Mouse (Mus musculus): ENCODE measurements around the gene Hsph1.

Hsph1 gene

DNA sequence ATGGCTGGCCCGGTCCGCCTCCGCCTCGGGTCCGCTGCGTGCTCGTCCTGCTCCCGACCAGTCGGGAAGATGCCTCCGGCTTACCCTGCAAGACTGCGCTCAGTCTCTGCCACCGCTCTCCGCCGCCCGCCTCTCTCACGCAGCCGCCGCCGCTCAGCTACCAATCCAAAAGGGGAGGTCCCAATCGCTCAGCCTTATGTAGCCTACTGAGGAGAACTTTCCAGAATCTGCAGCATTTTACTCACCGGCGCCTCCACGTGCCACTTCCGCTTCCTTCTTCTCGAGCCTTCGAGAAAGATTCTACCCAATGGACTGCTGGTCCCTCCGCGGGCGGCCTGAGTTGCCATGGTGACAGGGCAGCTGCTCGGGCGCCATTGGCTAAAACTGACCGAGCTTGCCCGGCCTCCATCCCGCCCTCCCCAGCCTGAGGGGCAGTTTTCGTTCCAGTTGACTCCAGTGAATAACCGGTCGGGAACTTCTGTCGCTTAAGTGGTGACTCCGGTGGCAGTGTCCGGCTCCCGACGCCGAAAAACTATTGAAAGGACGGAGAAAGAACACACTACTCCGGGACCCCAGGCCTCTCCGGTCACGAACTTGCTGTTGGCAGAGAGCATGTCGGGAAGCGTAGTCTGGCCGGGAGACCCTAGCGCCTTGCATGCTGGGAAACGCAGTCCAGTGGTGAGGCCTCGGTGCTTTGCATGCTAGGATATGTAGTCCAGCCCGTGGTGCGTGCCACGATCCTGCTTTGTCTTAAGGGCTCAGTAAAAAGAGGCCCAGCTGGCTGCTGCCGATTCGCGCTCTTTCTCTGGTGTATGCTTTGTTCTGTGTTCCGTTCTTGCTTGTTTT is at the start of gene Hsph1:
TSS of gene Hsph1 (minus strand) at position 302 of the 846 bp plus-strand sequence.
- peak; percentile 96 for DNase-seq (ENCODE audit: low read depth)

DNA sequence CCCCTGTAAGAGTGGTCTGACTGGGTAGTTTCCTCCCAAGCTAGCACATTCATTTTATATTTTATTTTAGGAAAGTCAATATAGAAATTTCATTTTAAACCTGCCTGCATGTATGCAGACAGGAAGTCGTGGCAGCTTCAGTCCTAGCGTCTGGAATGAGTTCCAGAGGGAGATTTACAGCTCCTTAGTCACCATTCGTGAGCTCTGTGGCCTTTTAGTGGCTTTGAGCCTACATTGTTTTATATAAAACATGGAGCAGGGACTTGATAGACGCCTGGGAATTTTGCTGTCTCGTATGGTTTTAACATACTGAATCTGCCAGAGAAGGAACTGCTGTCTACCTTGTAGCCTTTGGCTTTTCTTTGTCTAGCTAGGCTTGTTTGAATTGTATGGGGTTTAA is 44.8 kb upstream of the Hsph1 start:
- no peak for DNase-seq (ENCODE audit: low read depth)

DNA sequence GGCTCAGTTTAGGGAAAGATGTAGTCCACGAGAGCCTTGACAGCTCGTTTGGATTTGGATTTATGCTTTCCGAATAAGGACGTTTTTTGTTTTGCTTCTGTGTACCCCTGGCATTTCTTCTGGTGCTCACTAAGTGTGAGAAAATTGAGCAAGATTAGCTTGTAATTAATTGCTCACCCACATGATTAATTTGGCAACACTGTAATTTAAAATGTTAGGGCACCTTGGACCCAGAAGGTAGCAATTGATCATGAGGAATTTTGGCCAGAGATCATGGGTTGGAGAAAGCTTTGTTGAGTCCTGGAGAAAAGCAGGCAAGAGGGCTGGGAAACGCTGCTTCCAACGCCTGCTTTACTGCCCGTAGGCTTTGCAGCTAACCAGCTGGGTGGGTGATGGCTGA is 43.7 kb upstream of the Hsph1 start:
- DNase-seq (ENCODE audit: low read depth): no peak

DNA sequence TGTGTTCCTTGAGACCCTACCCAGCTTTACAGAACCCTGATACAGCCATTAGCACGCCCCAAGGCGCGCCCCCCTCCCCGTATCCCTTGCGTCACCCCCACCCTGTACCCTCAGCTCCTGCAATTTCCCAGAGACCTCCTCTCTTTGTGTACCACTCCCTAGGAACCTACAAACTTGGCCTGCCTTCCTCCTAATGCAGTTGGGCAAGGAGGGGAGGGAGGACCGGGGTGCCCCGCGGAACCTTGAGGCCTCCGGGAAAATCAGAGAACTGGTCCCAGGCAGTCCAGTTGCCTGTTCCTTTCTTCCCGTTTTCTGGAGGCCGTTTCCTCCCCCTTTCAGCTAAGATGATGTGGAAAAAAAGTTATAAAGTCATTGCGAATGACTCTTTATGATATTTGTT is 43.2 kb upstream of the Hsph1 start:
- DNase-seq (ENCODE audit: low read depth): no peak

DNA sequence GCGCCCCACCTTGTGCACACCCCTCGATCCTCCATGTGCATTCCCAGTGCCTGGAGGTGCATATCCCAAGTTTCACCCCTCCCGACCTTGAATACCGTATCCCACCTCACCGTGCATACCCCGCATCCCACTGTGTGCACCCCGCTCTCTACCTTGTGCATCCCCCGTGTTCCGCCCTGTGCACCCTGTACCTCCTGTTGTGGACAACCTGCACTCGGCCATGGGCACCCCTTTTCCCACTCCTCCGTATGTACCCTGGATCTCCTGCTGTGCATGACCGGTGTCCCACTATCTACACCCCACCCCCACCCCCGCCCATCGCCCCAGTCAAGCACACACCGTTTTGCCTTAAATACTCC is 42.8 kb upstream of the Hsph1 start:
- no peak for DNase-seq (ENCODE audit: low read depth)

DNA sequence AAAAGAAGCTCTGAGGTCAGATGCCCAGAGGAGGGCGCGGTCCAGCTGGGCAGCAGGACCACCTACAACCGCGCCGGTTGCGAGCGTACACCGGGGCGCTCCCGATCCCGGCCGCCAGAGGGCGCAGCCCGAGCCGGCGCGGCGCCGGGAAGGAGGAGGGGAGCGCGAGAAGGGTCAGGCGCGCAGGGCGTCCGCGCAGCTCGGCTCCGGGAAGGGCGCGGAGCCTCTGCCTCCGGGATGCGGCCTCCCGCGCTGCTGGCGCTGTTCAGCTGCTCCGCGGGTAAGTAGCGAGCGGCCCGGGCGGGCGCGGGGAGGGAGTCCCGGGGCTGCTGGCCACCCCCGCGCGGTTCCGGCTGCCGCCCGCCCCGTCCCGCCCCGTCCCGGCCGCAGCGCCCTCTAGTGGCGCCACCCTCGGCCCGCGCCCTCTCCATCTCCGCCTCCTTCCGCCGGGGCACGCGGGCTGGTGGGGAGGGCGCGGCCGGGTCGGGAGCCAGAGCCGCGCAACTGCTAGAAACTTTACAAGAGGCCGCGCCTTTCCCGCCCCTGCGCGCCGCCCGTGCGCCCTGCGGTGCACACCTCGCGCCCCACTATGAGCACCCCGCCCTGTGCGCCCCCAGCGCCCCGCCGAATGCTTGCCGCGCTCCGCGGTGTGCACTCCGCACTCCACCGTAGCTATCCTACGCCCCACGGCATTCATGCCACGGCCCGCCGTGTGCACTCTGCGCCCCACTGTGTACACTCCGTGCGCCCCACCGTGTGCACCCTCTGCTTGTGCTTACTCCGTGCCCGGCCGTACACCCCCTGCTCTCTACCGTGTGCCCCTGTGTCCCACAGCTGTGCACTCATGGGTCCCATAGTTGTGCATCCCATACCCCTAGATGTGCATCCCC is 42.2 kb upstream of the Hsph1 start, which contains the start of gene B3glct:
TSS of gene B3glct (plus strand) at position 131 of the 890 bp plus-strand sequence.
- DNase-seq (ENCODE audit: low read depth): peak; percentile 73

DNA sequence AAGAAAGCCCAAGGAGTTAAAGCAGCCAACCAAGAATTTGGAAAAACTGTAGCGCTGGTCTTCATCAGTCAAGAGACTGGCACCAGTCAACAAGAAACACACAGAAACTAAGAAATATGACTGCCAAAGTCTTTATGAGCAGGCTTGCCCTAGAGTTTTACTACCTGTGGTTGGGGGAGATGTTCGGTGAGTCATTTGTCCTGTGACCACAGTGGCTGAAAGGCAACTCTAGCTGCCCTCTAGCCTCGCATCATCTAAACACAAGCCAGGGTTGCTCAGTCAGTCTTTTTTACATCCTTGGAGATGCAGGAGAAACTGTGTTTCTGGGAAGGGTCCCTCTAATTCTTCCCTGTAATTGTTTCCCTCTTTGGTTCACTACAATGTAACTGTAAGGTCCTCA is 41.0 kb upstream of the Hsph1 start:
- no peak for DNase-seq (ENCODE audit: low read depth)

DNA sequence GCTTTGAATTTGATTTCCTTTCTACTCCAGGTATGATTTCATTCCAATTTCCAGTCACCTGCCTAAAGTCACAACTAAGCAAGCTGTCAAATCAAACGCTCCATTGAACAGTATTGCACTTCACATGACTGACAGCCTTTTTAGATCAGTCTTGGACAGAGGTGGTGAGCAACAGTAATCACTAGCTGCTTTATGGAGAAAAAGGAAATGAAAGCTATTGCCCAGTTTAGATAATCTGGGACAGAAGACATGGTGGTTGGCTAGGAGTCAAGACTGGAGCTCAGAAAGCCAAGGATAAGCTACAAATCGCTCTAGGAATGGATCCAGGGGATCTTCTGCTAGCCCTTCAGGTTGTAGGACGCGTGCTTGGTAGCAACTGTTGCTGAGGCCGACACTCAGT is 27.2 kb upstream of the Hsph1 start:
- DNase-seq (ENCODE audit: low read depth): no peak

DNA sequence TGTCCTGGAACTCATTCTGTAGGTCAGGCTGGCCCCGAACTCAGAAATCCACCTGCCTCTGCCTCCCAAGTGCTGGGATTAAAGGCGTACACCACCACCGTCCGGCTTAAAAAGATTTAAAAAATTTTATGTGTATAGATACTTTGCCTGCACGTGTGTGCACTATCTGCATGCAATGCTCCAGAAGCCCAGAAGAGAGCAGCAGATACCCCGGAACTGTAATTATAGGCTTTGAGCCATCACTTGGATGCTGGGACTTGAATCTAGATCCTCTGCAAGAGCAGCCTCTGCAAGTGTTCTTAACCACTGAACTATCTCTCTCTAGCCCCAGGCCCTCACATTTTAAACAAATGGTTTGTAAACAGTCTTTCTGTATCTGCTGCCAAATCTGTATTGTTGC is 26.8 kb upstream of the Hsph1 start:
- DNase-seq (ENCODE audit: low read depth): no peak

DNA sequence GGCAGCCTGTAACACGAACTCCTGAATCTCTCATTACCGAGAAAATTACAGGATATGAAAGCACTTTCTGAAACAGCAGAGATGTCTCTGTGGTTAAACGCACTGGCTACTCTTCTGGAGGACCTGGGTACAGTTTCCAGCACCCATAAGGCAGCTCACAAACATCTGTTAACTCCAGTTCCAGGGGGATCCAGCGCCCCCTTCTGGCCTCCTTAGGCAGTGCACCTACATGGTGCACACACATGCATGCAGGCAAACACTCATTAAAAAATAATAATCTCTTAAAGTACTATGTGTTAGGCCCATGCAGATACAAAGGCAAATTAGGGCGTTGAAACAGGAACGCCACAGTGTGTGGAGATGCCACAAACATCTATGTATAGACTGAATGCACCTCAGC is 25.3 kb upstream of the Hsph1 start:
- DNase-seq (ENCODE audit: low read depth): no peak

DNA sequence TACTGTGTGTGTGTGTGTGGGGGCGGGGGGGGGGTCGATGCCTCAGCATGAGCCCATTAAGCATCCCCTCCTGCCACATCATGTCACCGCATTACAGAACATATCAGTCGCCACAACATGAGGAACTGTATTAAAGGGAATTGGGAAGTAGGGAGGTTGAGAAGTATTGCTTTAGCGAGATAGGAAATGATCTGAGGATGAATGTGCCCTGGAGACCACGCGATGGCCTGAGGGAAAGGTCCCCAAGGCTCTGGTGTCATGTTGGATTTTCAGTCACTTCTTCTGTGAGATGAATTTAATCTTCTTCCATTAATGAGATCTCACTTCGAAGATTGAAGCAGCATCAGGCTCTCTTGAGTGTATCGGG is 23.2 kb upstream of the Hsph1 start:
- DNase-seq (ENCODE audit: low read depth): no peak

DNA sequence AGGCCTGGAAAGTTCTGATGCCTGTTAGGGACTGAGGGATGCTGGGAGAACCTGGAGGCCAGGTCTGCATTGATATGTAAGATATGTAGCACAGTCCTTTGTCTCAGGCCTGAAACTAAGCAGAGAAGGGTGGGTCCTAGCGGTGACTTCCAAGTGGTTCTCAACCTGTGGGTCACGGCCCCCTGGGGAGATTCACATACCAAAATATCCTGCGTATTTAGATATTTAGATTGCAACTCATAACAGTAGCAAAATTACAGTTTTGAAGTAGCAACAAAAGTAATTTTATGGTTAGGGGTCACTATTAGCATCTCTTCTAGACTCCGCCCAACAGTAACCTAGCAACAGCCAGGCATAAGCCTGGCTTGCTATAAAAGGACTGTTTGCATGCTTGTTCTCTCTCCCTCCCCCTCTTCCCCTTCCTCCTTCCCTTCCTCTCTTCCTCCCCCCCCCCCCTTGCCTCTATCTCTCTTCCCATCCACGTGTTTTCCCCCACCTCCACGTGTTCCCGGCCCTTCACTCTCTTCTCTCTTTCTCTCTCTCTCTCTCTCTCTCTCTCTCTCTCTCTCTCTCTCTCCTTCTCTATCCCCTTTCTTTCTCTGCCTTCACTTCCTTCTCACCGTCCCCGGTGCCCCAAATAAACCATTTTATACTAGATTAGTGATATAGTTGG is 22.7 kb upstream of the Hsph1 start:
- DNase-seq (ENCODE audit: low read depth): no peak

DNA sequence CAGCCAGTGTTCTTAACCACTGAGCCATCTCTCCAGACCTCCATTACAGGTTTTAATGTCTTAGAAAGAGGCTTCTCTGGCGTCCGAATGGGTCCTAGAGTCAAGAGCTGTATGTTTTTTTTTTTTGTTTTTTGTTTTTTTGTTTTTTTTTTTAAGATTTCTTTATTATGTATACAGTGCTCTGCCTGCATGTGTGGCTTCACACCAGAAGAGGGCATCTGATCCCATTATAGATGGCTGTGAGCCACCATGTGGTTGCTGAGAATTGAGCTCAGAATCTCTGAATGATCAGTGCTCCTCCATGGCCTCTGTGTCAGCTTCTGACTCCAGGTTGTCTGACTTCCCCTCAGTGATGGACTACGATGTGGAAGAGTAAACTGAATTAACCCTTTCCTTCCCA is 21.8 kb upstream of the Hsph1 start:
- DNase-seq (ENCODE audit: low read depth): no peak

DNA sequence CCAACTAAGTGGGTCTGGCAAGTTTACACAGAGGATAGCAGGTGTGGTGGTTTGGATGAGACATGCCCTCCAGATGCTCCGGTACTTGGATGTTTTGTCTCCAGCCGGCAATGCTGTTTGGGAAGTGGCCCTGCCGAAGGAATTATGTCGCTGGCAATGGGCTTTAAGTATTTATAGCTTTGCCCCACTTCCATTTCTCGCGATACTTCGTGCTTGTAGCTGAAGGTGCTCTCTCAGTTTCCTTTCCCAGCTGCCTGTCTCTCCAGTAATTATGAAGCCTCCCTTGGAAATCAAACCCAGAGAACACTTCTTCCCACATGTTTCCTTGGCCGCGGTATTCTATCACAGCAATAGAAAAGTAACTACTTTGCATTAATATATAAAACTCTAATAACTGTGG is 19.5 kb upstream of the Hsph1 start:
- no peak for DNase-seq (ENCODE audit: low read depth)

DNA sequence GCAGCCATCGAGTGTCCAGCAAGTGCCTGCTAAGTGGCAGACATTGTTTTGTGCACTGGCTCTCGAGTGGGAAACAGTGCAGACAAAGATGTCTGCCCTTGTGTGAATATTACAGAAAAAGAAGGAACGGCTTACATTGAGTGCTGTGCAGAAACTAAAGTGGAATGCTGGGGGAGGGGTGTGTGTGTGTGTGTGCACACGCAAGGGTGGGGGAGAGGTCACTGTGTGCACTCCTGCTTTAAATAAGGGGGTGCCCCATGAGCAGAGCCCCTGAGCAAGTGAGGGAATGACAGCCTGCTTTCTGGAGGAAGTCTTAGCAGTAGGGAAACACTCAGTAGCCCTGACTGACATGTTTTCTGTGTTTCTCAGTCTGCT is 14.0 kb upstream of the Hsph1 start:
- DNase-seq (ENCODE audit: low read depth): no peak

DNA sequence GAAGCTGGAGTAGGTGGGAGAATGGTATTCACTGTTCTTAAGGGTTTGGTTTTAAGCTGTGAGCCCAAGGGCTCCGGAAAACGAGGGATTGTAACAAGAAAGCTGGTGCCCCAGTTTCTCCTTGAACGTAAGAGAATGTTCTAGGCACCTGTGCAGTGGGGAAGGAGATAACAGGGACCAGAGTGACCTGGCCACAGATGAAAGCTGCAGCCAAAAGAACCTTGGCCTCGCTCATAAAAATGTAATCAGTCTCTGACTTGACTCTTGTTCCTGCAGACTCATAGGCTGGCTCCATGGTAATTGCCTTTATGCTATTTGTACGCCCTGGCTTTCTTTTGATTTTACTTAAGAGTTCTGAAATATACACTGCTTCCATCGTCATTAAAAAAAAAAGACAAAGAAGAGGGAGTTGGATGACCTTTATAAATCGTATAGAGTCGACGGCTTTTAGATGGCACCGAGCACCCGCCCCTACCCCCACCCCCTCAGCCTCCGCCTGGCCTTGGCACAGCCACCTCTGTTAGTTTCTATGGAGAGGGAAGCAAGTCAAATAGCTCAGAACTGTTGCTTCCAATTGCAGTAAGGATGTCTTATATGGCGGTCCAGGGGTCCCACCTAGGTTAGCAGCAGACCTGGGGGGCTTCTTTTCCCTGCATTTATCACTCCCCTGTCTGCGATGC is 13.5 kb upstream of the Hsph1 start:
- no peak for DNase-seq (ENCODE audit: low read depth)

DNA sequence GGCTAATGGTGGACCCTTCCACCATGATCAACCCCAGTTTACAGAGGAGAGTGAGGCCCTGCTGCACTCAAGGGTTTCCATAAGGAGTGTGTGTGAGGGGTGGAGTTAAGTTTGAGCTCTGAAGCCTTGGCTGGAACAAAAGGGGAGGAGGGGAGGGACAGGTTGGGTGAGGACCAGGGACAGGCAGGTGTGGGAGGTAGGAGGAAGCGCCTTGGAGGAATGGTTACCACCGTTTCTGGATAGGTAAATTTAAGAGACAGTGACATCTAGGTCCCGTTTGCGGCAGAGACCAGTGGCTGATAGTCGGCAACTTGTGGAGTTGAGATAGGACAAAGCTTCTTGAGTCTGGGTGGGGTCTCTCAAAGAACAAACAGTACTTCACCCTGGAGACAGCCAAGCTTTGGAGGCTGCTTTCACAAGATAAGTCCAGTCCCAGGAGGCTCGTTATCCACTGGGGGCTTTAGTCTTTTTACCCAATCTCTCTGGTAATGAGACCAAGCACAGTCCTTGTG is 12.8 kb upstream of the Hsph1 start:
- DNase-seq (ENCODE audit: low read depth): peak; percentile 90

DNA sequence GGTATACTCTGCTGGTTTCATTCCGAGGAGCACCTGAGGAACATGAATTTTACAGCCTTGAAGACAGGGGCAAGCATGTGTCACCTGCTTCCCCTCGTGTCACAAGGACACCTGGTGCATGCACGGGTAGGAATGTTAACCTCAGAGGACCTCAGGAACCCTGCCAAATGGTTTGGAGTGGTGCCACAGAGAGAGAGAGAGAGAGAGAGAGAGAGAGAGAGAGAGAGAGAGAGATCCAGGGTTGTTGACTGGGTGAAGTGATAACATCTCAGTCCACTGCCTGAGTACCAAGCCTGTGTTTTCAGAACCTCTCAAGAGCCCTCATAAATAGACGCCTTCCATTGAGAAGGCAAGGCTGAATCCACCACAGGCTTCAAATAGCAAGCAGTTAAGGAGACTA is 12.0 kb upstream of the Hsph1 start:
- DNase-seq (ENCODE audit: low read depth): no peak

DNA sequence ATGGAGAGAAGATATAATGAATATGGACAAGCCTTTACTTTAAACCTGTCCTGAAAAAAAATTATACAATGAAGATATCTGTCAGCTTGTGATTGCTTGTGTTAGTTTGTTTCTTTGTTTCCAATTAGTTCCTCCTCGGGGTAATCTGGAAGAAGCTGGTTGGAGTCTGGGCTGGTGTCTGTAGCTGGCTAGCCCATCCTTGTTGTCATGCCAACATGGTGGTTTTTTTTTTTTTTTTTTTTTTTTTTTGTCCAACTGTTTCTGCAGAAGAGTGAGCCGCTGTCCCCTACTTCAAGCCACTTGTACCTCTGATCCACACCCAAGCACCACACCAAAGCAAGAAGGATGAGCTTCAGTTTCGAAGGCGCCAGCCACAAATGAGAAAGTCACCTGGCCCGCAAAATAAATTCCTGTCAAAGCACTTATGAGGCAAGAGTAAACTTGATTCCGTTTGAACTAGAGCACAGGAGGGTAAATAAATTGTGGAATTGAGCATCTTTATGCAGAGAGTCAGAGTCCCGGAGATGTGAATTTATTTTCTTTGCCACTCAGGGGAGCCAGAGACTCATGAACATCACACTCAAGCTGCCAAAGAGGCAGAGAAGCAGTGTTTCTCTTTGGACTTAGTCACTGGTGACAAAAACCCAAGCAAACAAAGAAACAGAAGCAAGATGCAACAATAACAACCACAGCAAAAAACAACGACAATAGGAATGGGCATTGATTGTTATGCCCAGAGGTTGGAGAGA is 11.4 kb upstream of the Hsph1 start:
- no peak for DNase-seq (ENCODE audit: low read depth)

DNA sequence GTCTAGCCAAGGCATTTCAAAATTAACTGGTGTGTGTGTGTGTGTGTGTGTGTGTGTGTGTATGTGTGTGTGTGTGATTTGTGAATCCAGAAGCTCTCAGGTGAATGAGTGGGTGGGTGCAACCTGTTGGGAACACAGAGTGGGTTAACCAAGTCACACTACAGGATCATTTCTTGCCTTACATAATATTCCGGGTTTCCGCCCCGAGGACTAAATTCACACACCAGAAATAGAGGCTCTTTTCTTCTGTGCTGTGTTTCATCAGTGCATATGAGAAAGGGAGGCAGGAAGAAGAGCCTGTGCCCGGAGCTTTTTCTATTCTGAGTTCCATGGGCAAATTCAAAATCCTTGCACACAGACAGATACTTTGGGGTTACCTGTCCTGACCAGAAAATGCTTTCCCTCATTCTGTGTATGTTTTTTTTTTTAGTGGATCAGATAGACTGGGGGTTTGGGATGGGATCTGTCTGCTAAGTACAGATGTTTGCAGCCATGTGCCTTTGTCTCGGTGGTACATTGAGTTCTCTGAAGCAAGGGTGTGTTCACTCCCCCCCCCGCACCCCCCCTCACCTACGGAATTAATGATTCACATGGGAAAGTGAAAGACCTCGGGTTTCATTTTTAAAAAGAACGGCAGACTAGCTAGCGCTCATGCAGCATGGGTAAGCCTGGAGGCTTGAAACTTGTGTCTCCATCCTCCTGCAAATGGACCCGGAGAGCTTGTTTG is 6.8 kb upstream of the Hsph1 start:
- DNase-seq (ENCODE audit: low read depth): no peak

DNA sequence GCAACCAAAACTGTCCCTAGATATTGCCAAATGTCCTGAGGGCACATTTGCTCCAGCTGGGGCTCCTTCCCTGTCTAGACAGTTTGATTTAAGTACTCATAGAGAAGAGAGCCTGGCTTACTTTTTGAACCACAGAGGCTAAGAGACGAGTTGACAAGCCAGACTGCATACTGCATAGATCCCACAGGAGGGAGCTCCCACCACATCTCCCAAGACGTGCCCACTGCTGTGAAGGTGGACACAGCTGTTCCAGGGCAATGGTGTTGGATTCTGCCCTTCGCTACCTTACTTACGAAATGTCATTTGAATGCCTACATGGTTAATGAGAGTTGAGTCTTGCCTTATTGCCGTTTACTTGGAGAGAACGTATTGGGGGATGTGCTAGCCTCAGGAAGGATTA is 6.2 kb upstream of the Hsph1 start:
- DNase-seq (ENCODE audit: low read depth): no peak

Measured in c-Kit-positive CD71-positive TER-119-negative erythroid progenitor cells, embryonic 14.5 days (primary cell).